Mouse (Mus musculus) kidney, embryonic 16.5 days (tissue): ENCODE results near the gene Skint11. TPM values are rescaled to one million over a fixed set of nuclear protein-coding genes. Genes with fewer than 3 reads are reported as not detected.
"Not testable (repeated sequence)": the region's sequence is repeated elsewhere in the genome, so short reads cannot be mapped to it uniquely, and the experiment has no call there.

ENCODE experiments used
- ATAC-seq: fragments of 200-750 bp; cut with Nextera tagmentation; 2 replicates; pipeline ENCODE4 v1.8.0; 2017; ENCODE audit warnings: moderate TSS enrichment; ENCODE audit not compliant: low FRiP score, low TSS enrichment
- H3K27ac ChIP-seq: fragments of 300-500 bp; sonication (generic); 2 replicates; pipeline ENCODE4 v1.5.1; 2014; ENCODE audit warnings: low read length
- H3K27me3 ChIP-seq: fragments of 300-500 bp; sonication (generic); 2 replicates; pipeline ENCODE4 v1.6.1; 2014; ENCODE audit warnings: low read length, control low read depth, mixed read lengths; ENCODE audit not compliant: insufficient read depth
- H3K36me3 ChIP-seq: fragments of 300-500 bp; sonication (generic); 2 replicates; pipeline ENCODE4 v1.6.1; 2014; ENCODE audit warnings: low read length, control low read depth, mixed read lengths; ENCODE audit not compliant: insufficient read depth
- H3K4me1 ChIP-seq: fragments of 300-500 bp; sonication (generic); 2 replicates; pipeline ENCODE4 v1.6.1; 2014; ENCODE audit warnings: low read length, control low read depth, mixed read lengths; ENCODE audit not compliant: insufficient read depth
- H3K4me2 ChIP-seq: fragments of 300-500 bp; sonication (generic); replicated peaks from 2 replicates; pipeline ENCODE4 v1.6.1; 2014; ENCODE audit warnings: low read depth, low read length
- H3K4me3 ChIP-seq: fragments of 300-500 bp; sonication (generic); 2 replicates; pipeline ENCODE4 v1.5.1; 2014; ENCODE audit warnings: mild to moderate bottlenecking, low read length
- H3K9ac ChIP-seq: fragments of 300-500 bp; sonication (generic); replicated peaks from 2 replicates; pipeline ENCODE4 v1.6.1; 2014; ENCODE audit warnings: low read length
- H3K9me3 ChIP-seq: fragments of 300-500 bp; sonication (generic); 2 replicates; pipeline ENCODE4 v1.6.1; 2016; ENCODE audit warnings: low read length, control low read depth
- WGBS: fragments of 180-500 bp; shearing (Covaris S2); extraction: QIAGEN DNeasy Blood & Tissue Kit; methylation state at CpG from one replicate; pipeline ENCODE4 v1.1.7; 2014; 5-methylcytosine and 5-hydroxymethylcytosine counted together
- polyA plus RNA-seq: library from polyadenylated mRNA; unstranded; fragments of >200 nt; fragmentation: Nextera tagmentation; extraction: Ambion mirVana; gene quantifications from 2 replicates; pipeline ENCODE4 v1.2.1, GENCODE M21; 2015

Gene Skint11
- not detected in 2 replicates for polyA plus RNA-seq

GRCm38 (mm10) chr4:114163084-114163483 lies at the start of gene Skint11:
TSS of gene Skint11 (plus strand) at chr4:114163384.
- 91% methylated on average over 1 of the region's 1 CpGs for WGBS

GRCm38 (mm10) chr4:114161149-114161548 lies 2.0 kb upstream of the Skint11 start:
- Histone ChIP-seq H3K4me1 (no peaks in the 10 kb centered on the region), H3K27me3 (no peaks in the 10 kb centered on the region)
- no peak for ATAC-seq

More at GRCm38 (mm10) chr4:114163084-114163483, at the start of gene Skint11:
- Histone ChIP-seq H3K4me2 (no peak within 1 kb of the TSS), H3K27ac (no peak within 1 kb of the TSS), H3K9me3 (no peaks in the 10 kb centered on the region), H3K4me1 (no peaks in the 10 kb centered on the region), H3K27me3 (no peaks in the 10 kb centered on the region), H3K36me3 (no peaks in the 10 kb centered on the region), H3K9ac (no peak within 1 kb of the TSS), H3K4me3 (no peak within 1 kb of the TSS)
- ATAC-seq: no peak

GRCm38 (mm10) chr4:114172898-114173297 lies 9.7 kb downstream of the Skint11 start:
- H3K9me3 ChIP-seq, H3K4me3 ChIP-seq, ATAC-seq, H3K27ac ChIP-seq, H3K27me3 ChIP-seq, H3K4me2 ChIP-seq, H3K9ac ChIP-seq, H3K4me1 ChIP-seq, H3K36me3 ChIP-seq: not testable (repeated sequence)
- 26% methylated on average over 6 of the region's 6 CpGs for WGBS

More at GRCm38 (mm10) chr4:114161149-114161548, 2.0 kb upstream of the Skint11 start:
- Histone ChIP-seq H3K4me2 (no peak overlapping the region), H3K9ac (no peak overlapping the region), H3K9me3 (no peaks in the 10 kb centered on the region), H3K36me3 (no peaks in the 10 kb centered on the region), H3K27ac (no peak overlapping the region), H3K4me3 (no peak overlapping the region)

- H3K9me3 ChIP-seq, H3K4me2 ChIP-seq, ATAC-seq, H3K36me3 ChIP-seq, H3K9ac ChIP-seq, H3K4me3 ChIP-seq, H3K27me3 ChIP-seq, H3K27ac ChIP-seq, H3K4me1 ChIP-seq: not testable (repeated sequence)
- WGBS: 69% methylated on average over 1 of the region's 1 CpGs
These were observed 93.7 kb downstream of the Skint11 start for GRCm38 (mm10) chr4:114256906-114257305.

Other genes with a start within 250 kb of the Skint11 start
- gene Skint5, start 163.9 kb upstream of the Skint11 start, polyA plus RNA-seq: not detected in 2 replicates
- 5.7 and 6.1 TPM in 2 replicates for gene Trabd2b, start 243.3 kb downstream of the Skint11 start, polyA plus RNA-seq